Mouse (Mus musculus) testis, adult 2 months (tissue): ENCODE data around the gene Matk.

ENCODE experiments used
- CTCF ChIP-seq: fragments of 200-500 bp; IDR thresholded peaks from 2 replicates; pipeline ENCODE4 v1.5.1; 2012; ENCODE audit warnings: low read depth, mild to moderate bottlenecking, inconsistent platforms, low read length, moderate library complexity; ENCODE audit not compliant: control insufficient read depth, insufficient read depth, insufficient replicate concordance
- POLR2A ChIP-seq: fragments of 200-500 bp; IDR thresholded peaks from 2 replicates; pipeline ENCODE4 v1.6.1; 2012; ENCODE audit warnings: low read depth, mild to moderate bottlenecking, inconsistent platforms, low read length, moderate library complexity; ENCODE audit not compliant: control insufficient read depth

DNA sequence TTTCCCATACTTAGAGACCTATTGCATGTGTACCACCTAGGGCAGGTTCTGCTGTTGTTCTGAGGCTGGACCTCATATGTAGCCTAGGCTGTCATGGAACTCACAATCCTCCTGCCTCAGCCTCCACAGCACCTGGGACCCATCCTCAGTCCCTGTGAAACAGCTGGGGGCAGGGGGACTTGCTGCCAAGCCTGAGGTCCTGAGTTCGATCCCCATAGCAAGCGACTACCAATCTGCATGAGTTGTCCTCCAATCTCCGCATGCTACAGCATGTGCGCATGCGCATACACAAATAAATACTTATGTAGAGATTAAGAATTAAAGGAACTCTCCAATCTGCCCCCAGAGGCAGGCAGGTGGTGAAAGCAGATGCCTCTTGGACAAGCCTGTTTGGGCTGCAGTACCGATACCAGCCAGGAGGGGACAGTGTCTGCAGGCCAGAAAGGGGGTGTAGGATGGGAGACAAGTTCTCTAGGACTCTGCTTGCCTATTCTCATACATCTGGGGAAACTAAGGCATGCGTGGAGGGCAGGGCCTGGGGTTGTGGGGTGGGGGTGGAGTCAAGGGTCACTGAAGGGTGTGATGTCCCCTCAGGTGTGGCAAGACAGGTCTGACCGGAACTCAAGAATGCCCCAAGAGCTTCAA, 34.9 kb downstream of the Matk start:
- peak; percentile 95 for TF ChIP-seq CTCF
- TF ChIP-seq POLR2A, result no peak
